Mouse (Mus musculus) monocyte, adult 2 months (primary cell): ENCODE measurements around the gene Zfp433.
"Not testable (repeated sequence)": the region's sequence is repeated elsewhere in the genome, so short reads cannot be mapped to it uniquely, and the experiment has no call there.

ENCODE experiments used
- DNase-seq, 2 experiments: peaks; one replicate each; pipeline ENCODE4 v3.0.0; 2022; ENCODE audit warnings: low spot score in 2 of 2, low read depth in 1 of 2

Gene Zfp433

GRCm38 (mm10) chr10:81704531-81705301 lies at the start of gene Zfp433:
Zfp433 (plus strand) TSS chr10:81704825.
- not testable (repeated sequence) for DNase-seq

DNA sequence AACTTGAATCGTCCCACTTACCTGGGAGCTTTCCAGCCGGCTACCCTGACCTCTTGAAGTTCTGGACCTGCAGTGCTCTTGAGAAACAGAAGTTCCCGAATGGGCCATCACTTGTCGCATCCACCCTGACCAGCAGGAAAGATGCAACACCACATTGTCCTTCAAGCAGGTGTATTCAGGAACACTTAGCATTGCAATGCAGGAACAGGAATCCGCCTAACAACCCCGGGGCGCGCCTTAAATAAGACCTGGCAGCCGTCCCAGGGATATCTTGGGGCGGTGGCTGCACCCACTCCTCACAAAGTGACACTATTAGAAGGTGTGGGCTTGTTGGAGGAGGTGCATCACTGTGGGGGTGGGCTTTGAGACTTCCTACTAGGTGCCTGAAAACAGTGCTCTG lies 49.4 kb upstream of the Zfp433 start:
- DNase-seq: no peak

- no peak for DNase-seq
These were observed 48.5 kb upstream of the Zfp433 start for GRCm38 (mm10) chr10:81656174-81656573.

DNA sequence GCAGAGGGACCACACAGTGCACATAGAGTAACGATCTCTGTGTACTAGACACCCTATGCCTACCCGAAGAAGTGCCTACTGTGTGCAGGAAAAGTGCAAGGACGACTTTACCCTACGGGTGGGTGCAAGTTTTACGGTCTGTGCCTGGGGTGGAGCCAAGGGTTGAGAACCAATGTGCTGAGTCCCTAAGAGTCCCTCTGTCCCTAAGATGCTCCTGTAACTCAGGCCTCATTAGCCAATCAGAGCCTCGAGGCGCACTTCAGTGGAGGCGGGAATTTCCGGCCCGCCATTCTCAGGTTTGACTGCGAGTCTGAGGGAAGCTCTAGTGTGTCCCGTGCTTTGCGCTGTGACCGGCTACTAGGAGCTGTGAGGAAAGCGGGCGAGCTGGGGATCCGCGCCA lies 17.5 kb upstream of the Zfp433 start:
- DNase-seq: not testable (repeated sequence)

DNA sequence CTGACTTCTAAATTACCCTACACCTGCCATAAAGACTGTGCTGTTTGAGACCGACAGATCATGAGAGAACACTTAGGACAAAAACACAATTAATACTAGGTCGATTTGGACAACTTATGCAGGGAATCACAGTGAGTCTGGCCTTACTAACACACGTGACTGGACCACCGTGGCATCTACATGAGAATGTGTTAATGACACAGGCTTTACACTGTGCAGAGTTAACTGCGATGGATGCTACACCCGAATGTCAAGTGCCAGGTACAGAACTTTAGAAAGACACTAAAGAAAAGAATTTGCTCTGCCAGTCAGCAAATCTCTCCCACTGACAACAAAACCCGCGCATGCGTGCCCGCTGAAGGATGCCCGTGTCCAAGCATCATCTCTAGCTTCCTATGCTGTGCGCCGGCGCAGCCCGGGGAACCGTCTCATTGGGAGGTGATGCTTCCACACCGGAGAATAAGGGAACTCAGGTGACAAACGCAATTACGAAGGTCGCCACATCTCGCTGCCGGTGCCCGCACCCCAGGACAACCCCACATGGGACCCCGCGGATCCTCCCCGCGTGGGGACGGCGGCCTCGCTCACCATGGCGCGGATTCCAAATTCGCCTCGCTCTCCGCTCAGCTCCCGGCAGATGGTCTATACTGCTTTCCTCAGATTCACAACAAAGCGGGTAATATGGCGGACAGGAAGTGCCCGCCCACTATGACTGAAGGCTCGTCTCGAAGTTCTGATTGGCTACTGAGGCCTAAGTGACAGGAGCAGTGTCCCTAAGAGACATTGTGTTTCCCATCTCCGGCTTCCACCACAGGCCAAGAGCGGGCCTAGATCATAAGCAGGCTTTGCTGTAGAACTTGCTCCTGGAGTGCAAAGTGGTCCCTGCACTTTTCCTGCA lies 66.1 kb downstream of the Zfp433 start, which contains the start of gene Gm3055:
Gene Gm3055 (minus strand): TSS at position 656 of the 898 bp plus-strand sequence.
- DNase-seq: not testable (repeated sequence)

- not testable (repeated sequence) for DNase-seq
These were observed 66.8 kb downstream of the Zfp433 start for GRCm38 (mm10) chr10:81771404-81771777.
